Mouse (Mus musculus): ENCODE data around the gene Trpm8. TPM values are rescaled to one million over a fixed set of nuclear protein-coding genes. Genes with fewer than 3 reads are reported as not detected.

Trpm8 gene
- polyA plus RNA-seq, 1 experiment from 2014 or later = 0.11 TPM

DNA sequence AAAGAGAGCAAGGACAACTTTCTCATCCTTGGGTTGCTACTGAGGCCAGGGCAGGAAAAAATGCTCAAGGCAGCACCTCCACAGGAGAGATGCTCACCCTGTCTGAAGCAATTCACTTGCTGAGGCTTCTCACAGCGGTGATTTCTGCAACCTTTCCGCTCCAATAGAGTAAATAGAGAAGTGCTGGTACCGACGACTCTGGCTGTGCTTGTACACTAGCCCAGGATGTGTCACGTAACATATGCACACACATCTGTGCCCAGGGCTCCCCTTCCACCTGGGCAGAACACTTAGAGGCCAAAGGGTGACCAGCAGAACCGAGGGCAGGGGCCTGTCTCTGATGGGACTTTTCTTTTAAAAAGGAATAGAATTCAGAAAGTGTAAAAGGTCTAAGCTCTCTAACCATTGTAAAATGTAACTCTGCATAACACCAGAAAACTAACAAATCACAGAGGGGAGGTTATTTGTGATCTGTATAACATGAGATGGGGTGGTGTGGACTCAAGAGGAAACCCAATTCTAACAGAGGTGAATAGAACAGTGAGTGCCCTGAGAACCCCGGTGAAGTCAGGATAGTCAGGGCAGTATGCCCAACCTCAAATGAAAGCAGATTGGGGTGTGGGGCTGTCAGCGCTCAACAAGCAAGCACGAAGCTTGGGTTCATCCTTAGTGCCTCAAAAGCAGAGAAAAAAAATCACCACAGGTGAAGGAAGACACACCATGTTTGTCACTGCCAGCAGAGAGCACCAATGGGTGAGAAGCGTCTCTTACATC is 16.7 kb upstream of the Trpm8 start:
- Histone ChIP-seq H3K9ac (replicated peaks) (no peak overlapping the region), H3K4me2 (replicated peaks) (no peak overlapping the region), H3K9me3 (peaks cover 12% of the 10 kb centered on the region), H3K27me3 (no peaks in the 10 kb centered on the region), H3K4me1 (no peaks in the 10 kb centered on the region), H3K27ac (replicated peaks) (no peak overlapping the region), H3K36me3 (peaks cover 56% of the 10 kb centered on the region), H3K4me3 (no peak overlapping the region)
- ATAC-seq (replicated peaks) = no peak
- WGBS = 83% methylated on average over 10 of the region's 10 CpGs

DNA sequence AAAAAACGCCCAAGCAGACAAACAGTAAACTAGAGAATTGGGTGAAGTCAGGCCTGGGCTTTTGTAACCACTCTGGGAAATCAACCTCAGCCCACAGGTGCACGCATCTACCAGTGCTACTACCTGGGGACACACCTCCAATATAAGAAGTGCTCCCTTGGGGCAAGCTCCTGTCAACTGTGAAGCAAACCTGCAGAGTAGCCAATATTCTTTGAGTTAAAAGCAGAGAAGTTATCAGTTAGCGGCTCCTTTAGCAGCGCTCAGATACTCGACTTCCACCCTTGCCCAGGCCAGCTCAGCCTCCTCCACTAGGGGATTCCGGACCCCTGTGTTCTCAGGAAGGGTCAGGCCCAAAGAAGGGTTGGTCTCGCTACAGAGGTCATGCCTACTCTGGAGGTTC is 15.8 kb upstream of the Trpm8 start:
- Histone ChIP-seq H3K27me3 (no peaks in the 10 kb centered on the region), H3K9ac (replicated peaks) (no peak overlapping the region), H3K4me1 (no peaks in the 10 kb centered on the region), H3K9me3 (0 out of 2 replicates have a peak, but pooled peaks cover 5% of the 10 kb centered on the region), H3K27ac (replicated peaks) (no peak overlapping the region), H3K36me3 (peaks cover 65% of the 10 kb centered on the region), H3K4me3 (no peak overlapping the region), H3K4me2 (replicated peaks) (no peak overlapping the region)
- WGBS = 90% methylated on average over 7 of the region's 7 CpGs
- ATAC-seq (replicated peaks) = no peak

DNA sequence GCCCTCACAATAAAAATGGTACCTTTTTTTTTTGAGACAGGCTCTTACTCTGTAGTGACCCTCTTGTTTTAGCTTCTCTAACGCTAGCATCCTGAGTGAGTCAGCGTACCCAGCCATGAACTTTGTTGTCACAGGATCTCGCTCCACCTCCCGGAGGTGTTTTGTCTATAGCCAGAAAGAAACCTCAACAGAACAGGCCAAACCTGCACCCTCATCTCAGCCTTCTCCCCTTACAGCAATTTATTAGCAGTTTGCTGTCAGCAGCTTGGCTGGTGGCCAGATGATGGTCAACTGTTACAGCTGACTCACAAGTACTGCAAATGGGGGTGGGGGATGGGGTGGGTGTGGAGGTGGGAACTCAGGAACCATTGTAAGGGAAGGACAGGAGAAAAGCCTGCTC is 15.2 kb upstream of the Trpm8 start:
- H3K36me3 ChIP-seq = peaks cover 71% of the 10 kb centered on the region
- no peaks in the 10 kb centered on the region for H3K27me3 ChIP-seq
- WGBS = 85% methylated on average over 4 of the region's 4 CpGs
- H3K4me3 ChIP-seq = no peak overlapping the region
- no peak overlapping the region for H3K27ac ChIP-seq (replicated peaks)
- H3K4me1 ChIP-seq = no peaks in the 10 kb centered on the region
- H3K4me2 ChIP-seq (replicated peaks) = no peak overlapping the region
- no peak for ATAC-seq (replicated peaks)
- H3K9me3 ChIP-seq = 0 out of 2 replicates have a peak, but pooled peaks cover 5% of the 10 kb centered on the region
- H3K9ac ChIP-seq (replicated peaks) = no peak overlapping the region

DNA sequence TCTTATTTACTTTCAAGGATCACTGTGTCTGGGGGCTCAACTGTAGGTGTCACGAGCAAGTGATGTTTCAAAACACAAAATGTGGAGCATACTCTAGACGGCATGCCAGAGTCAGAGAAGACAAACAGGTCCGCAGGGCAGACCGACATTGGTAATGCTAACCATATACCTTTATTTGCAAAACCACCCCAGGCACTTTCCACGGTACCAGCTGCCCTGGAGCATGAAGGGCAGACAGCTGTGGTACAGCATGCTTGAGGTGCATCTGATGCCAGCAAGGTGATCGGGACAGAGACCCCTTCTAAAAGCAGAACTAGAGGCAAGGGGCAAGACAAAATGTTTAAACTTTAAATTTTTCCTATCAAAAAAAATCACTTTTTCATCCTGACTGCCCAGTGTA is 14.5 kb upstream of the Trpm8 start:
- Histone ChIP-seq H3K36me3 (peaks cover 78% of the 10 kb centered on the region), H3K4me2 (replicated peaks) (no peak overlapping the region), H3K27ac (replicated peaks) (no peak overlapping the region), H3K4me1 (no peaks in the 10 kb centered on the region), H3K4me3 (no peak overlapping the region), H3K27me3 (no peaks in the 10 kb centered on the region), H3K9ac (replicated peaks) (no peak overlapping the region), H3K9me3 (no peaks in the 10 kb centered on the region)
- ATAC-seq (replicated peaks) = no peak
- 75% methylated on average over 6 of the region's 6 CpGs for WGBS

DNA sequence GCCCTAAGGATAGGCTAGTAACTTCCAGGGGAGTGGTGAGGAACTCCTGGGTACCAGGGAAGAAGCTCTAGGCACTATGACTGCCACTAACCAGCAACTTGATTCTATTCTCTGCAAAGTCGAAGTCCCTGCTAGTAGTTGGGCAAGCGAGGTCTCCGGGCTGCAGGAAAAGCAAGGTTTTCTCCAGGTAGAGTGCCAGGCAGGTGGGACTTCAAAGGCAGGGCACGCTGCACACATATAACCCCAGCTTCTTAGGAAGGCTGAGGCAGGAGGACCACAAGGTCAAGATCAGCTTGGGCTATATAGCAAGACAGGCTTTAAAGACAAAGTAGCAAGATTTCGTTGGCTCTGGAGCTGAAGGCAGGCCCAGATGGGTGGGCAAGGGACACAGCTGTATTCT is 13.7 kb upstream of the Trpm8 start:
- WGBS = 91% methylated on average over 5 of the region's 5 CpGs
- Histone ChIP-seq H3K27ac (replicated peaks) (no peak overlapping the region), H3K27me3 (no peaks in the 10 kb centered on the region), H3K36me3 (peaks cover 86% of the 10 kb centered on the region), H3K4me1 (no peaks in the 10 kb centered on the region), H3K4me2 (replicated peaks) (no peak overlapping the region), H3K4me3 (no peak overlapping the region), H3K9me3 (no peaks in the 10 kb centered on the region), H3K9ac (replicated peaks) (no peak overlapping the region)
- ATAC-seq (replicated peaks) = no peak

DNA sequence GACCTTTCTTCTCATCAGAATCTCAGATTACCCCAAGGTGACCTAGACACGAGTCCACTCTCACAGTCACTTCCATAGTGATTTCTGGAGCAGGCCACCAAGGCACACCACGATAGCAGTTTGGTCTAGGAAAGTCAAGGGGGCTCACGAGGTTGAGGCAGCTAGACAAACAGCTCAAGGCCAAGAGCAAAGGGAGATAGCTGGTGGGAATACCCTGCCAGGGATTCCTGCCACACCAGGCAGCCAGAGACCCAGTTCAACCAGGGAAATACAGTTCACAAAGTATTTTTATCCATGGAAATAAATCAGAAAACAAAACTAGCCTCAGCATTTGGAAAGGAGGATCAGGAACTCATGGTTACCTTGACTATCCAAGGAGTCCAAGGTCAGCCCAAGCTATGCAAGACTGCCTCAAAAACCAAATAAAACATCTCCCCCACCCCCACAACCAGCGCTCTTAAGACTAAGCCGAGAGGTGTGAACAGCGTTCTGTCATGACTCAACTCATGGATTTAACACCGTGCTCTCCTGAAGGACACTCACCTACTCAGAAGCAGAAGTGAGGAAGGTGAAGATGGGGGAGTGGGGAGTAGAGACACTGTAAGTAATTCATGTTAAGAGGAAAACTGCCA is 13.1 kb upstream of the Trpm8 start:
- H3K4me2 ChIP-seq (replicated peaks) = no peak overlapping the region
- no peaks in the 10 kb centered on the region for H3K27me3 ChIP-seq
- no peak overlapping the region for H3K4me3 ChIP-seq
- H3K27ac ChIP-seq (replicated peaks) = no peak overlapping the region
- no peaks in the 10 kb centered on the region for H3K4me1 ChIP-seq
- ATAC-seq (replicated peaks) = no peak
- peaks cover 92% of the 10 kb centered on the region for H3K36me3 ChIP-seq
- no peaks in the 10 kb centered on the region for H3K9me3 ChIP-seq
- no peak overlapping the region for H3K9ac ChIP-seq (replicated peaks)
- 92% methylated on average over 7 of the region's 7 CpGs for WGBS

DNA sequence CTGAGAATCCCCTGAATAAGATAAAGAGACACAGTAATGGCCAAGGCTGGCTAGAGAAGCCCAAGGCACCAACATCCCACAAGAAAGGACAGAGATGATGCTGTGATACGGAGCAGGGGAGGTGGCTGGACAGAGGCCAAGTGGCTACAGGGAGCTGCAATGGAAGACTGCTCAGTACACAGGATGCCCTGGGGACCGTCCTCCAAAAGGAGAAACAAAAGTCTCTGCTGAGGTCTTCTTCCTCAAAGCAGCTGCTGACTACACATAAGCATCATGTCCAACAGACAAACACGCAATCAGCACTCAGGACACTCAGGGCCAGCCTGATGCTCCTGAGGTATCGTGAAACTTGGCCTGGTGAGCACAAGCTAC is 12.6 kb upstream of the Trpm8 start:
- Histone ChIP-seq H3K27me3 (no peaks in the 10 kb centered on the region), H3K4me3 (no peak overlapping the region), H3K36me3 (peaks cover 93% of the 10 kb centered on the region), H3K9ac (replicated peaks) (no peak overlapping the region), H3K4me1 (no peaks in the 10 kb centered on the region), H3K9me3 (no peaks in the 10 kb centered on the region), H3K4me2 (replicated peaks) (no peak overlapping the region), H3K27ac (replicated peaks) (no peak overlapping the region)
- ATAC-seq (replicated peaks) = no peak
- WGBS = 78% methylated on average over 4 of the region's 4 CpGs

DNA sequence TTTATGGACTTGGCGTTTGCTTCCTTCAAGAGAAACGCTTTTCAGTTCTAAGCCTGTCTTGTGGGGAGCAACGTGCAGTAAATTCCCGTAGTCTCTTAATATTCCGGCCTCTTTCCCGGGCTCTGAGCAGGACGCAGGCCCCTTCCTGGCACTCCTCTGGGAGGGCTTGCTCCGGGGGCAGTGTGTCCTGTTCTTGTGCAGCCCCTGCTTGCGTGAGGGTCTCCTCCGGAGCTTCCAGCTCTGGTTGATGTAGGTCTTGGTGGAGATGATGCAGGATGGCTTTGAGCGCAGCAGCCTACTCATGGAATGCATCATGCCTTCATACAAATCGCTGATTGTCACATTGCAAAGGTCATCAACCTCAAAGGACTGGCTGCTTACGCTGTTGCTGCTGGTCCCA is 11.3 kb upstream of the Trpm8 start:
- H3K4me3 ChIP-seq = no peak overlapping the region
- 90% methylated on average over 13 of the region's 13 CpGs for WGBS
- H3K27me3 ChIP-seq = no peaks in the 10 kb centered on the region
- no peak overlapping the region for H3K27ac ChIP-seq (replicated peaks)
- H3K36me3 ChIP-seq = peaks cover 88% of the 10 kb centered on the region
- ATAC-seq (replicated peaks) = no peak
- H3K4me2 ChIP-seq (replicated peaks) = no peak overlapping the region
- H3K9ac ChIP-seq (replicated peaks) = no peak overlapping the region
- H3K4me1 ChIP-seq = no peaks in the 10 kb centered on the region
- H3K9me3 ChIP-seq = no peaks in the 10 kb centered on the region

DNA sequence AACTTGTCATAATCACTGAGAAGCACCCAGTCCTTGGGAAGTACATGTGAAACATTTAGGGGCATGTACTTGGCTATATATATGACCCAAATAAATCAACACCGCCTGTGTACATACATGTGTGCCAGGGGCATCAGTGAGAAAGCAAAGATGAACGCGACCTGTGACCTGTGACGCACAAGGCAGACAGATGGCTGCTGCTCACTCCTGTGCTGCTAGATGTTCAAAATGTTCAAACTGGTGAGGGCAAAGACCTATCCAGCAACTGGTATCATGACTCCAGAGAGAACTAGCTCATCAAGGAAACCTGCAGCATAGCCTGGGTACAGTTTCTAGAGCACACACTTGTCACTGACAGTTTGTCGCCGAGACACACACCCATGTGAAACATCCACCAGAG is 10.0 kb upstream of the Trpm8 start:
- Histone ChIP-seq H3K9me3 (no peaks in the 10 kb centered on the region), H3K4me3 (no peak overlapping the region), H3K27me3 (no peaks in the 10 kb centered on the region), H3K4me2 (replicated peaks) (no peak overlapping the region), H3K36me3 (peaks cover 81% of the 10 kb centered on the region), H3K4me1 (no peaks in the 10 kb centered on the region), H3K9ac (replicated peaks) (no peak overlapping the region), H3K27ac (replicated peaks) (no peak overlapping the region)
- WGBS = 94% methylated on average over 6 of the region's 6 CpGs
- ATAC-seq (replicated peaks) = no peak

DNA sequence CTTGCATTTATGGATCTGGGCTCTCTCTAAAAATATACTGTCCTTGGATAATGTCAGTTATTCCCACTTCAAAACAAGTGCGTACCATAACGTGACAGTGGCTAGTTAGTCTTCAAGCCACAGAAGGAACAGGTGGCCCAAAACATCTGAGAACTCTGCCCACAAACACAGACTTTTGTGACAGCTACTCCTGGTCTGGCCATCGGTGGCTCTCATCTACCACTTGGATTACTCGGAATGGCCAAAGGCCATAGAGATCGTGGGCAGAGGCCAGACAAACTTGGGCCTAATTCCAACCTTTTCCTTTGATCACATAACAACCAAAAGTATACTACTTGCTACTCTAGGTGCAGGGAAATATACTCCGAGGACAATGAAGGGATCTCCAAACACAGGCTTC is 9.4 kb upstream of the Trpm8 start:
- Histone ChIP-seq H3K9me3 (no peaks in the 10 kb centered on the region), H3K4me2 (replicated peaks) (no peak overlapping the region), H3K27ac (replicated peaks) (no peak overlapping the region), H3K36me3 (peaks cover 80% of the 10 kb centered on the region), H3K9ac (replicated peaks) (no peak overlapping the region), H3K4me3 (no peak overlapping the region), H3K27me3 (no peaks in the 10 kb centered on the region), H3K4me1 (no peaks in the 10 kb centered on the region)
- ATAC-seq (replicated peaks) = no peak
- 89% methylated on average over 6 of the region's 6 CpGs for WGBS

DNA sequence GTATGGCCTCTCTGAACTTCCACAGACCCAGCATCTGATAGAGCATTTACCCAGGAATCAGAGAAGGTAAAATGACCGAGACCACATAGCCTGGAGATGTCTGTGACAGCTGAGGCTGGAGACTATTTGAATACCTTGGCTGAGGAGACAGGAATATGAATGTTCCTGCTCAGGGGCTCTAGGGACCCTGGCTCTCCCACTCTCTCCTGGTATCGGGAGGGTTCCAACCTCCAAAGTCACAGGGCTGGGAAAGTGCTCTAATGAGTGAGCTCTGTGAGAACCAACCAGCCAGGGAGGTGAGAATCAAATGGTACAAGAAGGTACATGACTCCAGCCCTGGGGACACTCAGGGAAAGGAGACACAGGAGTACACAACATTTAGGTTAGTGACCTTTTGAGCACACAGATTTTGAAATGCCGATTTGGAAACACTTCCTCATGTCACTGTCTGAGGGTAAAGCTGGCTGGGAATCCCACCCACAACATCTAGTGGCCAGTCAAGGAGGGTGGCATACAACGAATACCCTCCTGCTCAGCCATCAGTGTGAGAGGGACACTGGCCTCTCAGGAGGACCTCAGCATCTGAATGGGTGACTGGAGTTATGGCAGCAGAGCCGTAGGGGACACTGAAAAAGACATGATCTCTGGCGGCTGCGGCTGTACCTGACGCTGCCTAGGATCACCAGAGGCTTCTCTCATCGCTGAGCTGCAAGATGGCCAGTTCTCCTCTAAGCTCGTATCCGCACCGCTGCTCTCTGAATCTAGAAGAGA is 7.7 kb upstream of the Trpm8 start:
- Histone ChIP-seq H3K27me3 (no peaks in the 10 kb centered on the region), H3K4me1 (no peaks in the 10 kb centered on the region), H3K36me3 (peaks cover 78% of the 10 kb centered on the region), H3K9me3 (no peaks in the 10 kb centered on the region), H3K9ac (replicated peaks) (no peak overlapping the region), H3K4me3 (no peak overlapping the region), H3K4me2 (replicated peaks) (no peak overlapping the region), H3K27ac (replicated peaks) (no peak overlapping the region)
- no peak for ATAC-seq (replicated peaks)
- whole genome bisulfite sequencing = 89% methylated on average over 12 of the region's 12 CpGs

DNA sequence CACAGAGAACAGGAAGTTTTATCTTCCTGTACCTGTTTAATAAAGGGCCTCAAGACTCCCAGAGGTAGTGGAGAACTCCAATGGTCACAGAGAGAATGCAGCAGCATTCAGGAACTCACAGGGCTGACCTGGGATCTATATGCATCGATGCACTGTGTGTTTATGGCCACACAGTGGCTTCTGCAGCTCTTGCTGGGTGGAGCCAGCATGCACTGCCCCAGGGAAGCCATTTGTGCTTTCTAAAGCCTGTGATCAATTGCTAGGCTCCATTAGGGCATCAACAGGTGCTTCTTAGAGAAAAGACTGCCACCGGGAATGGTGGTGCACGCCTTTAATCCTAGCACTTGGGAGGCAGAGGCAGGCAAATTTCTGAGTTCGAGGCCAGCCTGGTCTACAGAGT is 4.6 kb upstream of the Trpm8 start:
- H3K9ac ChIP-seq (replicated peaks) = no peak overlapping the region
- 64% methylated on average over 4 of the region's 4 CpGs for WGBS
- no peak overlapping the region for H3K4me3 ChIP-seq
- no peaks in the 10 kb centered on the region for H3K27me3 ChIP-seq
- peaks cover 21% of the 10 kb centered on the region for H3K4me1 ChIP-seq
- H3K9me3 ChIP-seq = no peaks in the 10 kb centered on the region
- H3K4me2 ChIP-seq (replicated peaks) = no peak overlapping the region
- ATAC-seq (replicated peaks) = no peak
- no peak overlapping the region for H3K27ac ChIP-seq (replicated peaks)
- peaks cover 50% of the 10 kb centered on the region for H3K36me3 ChIP-seq

All from forebrain, embryonic 15.5 days (tissue).